Mouse (Mus musculus) lung, postnatal 14 days (tissue): ENCODE results near the gene Cby1.

Experiments
- DNase-seq: peaks from one replicate; pipeline ENCODE4 v3.0.0; 2021

Gene Cby1

GRCm38 (mm10) chr15:79681973-79682372, 23.0 kb downstream of the Cby1 start:
- DNase-seq = no peak

- no peak for DNase-seq
These were observed 24.1 kb downstream of the Cby1 start for GRCm38 (mm10) chr15:79683146-79683545.

- DNase-seq = no peak
These were observed 24.9 kb downstream of the Cby1 start for GRCm38 (mm10) chr15:79683707-79684465.

DNA sequence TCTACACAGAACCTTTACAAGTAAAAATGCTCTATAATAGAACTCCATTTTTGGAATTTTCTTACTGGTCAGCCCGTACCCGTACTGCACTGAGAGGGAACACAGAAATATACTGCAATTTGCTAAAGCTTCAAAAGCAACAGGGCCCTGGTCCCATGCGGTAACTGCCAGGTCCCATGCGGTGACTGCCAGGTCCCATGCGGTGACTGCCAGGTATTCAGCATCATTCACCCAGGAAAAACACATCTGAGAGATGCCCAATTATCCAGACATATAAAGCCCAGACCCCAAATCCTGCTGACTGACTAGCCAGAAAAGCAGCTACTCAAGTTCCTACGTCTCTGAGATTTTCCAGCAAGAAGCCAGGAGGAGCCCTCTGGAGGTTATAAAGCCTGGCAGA, 25.6 kb downstream of the Cby1 start:
- no peak for DNase-seq

- no peak for DNase-seq
These were observed 26.2 kb downstream of the Cby1 start for GRCm38 (mm10) chr15:79685141-79685641.

DNA sequence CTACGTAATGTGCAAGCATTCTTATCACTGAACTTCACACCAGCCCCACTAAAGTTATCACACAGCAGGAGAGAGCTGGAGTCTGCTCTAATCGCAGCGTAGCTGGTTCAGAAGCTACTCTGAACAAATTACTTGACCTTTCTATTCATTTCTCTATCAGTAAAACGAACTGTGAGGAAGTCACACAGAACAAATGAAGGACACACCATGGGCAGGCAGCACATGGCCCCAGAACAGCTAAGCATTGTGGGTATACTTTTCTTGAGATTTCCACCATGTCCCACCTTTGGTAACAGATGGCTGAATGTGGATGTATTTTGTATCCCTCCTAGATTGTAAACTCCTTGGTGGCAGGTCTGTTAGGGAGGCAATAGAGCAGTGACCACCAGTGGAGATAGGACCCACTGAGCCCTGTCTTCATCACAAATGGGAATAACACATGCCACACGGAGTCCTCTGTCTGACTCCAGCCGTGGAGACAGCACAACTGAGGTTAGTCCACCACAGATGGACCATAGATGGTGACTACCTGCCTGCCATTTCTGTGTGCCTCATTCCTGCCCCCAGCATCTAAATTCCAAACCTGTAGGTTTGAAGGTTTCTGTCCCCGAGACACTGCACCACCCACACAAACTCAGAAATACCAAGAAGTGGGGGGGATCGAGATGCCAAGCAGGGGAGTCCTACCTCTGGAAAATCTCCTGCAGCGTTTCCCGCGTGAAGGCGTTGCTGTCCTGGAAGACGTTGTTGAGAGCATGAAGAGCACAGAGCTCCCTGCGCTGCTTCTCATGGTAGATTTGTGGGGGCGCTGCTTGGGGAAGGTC, 27.3 kb downstream of the Cby1 start:
- DNase-seq = no peak

GRCm38 (mm10) chr15:79687175-79687574, 28.2 kb downstream of the Cby1 start:
- no peak for DNase-seq

GRCm38 (mm10) chr15:79687646-79688267, 28.8 kb downstream of the Cby1 start, which contains the start of gene Josd1:
Gene Josd1 (minus strand): TSS chr15:79687919.
- DNase-seq = peak; percentile 98

DNA sequence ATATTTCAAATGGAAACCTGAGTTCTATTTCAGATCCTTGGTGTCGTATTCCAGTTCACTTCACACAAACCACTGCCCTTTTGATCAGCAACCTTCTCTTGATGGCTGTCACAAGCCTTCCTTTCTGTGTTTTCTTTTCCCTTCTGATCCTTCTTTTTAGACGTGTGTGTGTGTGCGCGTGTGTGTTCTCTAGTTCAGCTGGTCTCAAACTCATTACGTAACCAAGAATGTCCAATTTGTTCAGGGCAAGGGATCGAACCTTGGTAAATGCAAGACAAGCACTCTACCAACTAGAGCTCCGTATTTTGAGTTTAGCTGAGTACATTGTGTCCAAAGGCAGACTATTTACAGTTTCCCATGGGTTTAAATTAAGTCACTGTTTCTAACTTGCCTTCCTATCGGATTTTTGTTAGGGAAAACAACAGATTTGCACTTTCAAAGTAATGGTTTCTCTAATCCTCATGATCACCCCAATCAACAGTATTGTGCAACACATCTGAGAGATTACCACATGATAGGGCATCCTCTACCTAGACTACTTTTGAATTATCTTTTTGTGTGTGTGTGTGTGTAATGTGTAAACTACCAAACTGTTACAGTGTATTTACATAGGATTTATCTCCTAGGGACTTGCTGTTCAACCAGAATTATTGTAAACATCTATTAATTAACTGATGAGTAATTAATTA, 29.4 kb downstream of the Cby1 start:
- DNase-seq = no peak

DNA sequence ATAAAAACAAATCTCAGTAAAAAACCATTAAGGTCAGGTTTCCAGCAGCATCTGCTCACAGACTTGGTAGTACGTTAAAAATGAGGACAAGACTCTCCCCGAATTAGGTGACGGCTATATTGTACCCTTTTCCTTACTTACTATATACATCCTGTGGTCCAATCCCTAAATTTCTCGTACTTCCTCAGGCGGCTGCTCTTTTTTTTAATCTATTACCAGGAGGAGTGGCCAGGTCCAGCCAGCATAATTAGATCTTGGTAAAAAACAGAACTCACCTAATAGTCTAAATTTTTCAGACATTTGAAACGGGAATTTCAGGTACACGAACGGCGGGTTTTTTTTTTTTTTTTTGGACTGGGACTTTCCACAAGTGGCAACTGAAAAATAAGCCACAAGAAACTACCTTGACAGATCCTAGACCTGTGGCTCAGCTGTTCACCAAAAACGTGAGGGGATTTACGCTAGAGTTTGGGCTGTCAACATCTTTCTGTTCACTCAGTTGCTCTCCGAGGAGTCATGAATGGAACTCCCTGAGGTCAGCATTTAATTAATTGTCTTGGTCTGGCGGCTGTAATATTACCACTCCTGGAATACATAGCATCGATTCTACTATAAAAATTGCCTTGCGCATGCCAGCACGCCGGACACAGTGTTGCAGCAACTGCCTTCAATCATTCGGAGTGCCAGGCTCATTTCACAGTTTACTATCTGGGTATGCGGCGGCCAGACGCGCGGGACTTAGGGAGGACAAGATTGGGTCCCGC, 30.8 kb downstream of the Cby1 start:
- no peak for DNase-seq

DNA sequence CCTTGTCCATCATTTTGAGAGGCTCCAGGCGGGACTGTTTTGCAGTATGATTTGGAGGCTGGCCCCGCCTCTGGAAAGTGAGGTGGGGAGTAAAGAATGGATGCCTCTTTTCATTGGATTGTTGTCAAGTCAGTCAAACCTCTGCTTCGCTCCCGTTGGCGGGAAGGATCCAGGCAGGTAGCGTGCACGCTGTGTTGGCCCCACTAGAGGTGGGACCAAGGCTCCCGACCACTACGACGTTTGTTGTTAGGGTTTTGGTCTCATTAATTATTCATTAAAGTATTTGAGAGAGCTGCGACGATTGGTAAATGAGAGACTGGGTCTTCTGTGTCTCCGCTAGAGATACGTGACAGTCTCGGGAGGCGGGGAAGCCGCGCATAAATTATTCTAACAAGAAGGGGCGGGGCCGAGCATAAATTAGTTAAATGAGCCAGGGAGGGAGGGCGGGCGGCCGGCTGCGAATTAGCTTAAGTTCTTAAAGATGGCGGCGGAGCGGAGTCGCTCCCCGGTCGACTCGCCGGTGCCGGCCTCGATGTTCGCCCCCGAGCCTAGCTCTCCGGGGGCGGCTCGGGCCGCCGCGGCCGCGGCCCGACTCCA, 31.5 kb downstream of the Cby1 start, which contains the start of gene Gtpbp1:
TSS of gene Gtpbp1 (plus strand) at position 420 of the 597 bp plus-strand sequence.
- DNase-seq = peak; percentile 95

DNA sequence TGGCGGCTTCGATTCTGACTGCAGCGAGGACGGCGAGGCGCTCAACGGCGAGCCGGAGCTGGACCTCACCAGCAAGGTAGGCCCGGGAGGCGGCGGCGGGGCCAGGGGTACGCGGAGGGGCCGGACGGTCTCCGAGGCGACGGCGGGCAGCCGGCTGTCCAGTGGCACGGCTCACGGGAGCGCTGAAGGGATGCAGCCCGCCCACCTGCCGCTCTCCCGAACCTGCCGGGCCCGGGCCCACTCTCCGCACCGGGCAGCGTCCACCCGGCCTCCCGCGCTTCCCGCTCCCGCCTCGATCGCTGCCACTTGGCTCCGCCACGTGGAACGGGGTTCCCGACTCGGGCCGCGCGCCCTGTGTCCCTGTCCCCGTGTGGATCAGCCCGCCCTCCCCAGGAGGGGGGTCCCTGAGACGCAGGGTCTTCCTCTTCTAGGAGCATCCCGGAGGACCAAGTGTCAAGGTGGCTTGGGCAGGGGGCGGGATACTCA, 32.1 kb downstream of the Cby1 start:
- DNase-seq = no peak

- DNase-seq = no peak
These were observed 33.3 kb downstream of the Cby1 start for GRCm38 (mm10) chr15:79692334-79692733.

GRCm38 (mm10) chr15:79693740-79694139, 34.7 kb downstream of the Cby1 start:
- peak; percentile 26 for DNase-seq

DNA sequence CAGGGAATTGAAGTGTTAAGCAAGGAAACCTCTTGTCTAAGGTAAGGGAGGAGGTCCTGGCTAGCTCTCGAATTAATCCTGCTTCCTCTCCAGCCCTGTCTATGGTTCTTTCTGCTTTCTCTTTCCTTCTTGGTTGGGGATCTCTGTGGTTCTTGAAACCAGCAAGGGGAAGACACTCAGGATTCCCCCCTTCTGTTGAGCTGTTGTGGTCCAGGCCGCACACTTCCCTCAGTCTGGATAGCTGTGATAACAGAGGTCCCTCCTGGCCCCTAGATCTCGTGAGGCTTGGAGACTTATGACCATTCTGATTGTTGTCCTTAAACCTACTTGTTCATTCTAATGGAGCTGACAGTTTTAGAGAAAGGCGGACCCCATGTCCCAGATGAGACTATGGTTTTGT, 35.5 kb downstream of the Cby1 start:
- no peak for DNase-seq

DNA sequence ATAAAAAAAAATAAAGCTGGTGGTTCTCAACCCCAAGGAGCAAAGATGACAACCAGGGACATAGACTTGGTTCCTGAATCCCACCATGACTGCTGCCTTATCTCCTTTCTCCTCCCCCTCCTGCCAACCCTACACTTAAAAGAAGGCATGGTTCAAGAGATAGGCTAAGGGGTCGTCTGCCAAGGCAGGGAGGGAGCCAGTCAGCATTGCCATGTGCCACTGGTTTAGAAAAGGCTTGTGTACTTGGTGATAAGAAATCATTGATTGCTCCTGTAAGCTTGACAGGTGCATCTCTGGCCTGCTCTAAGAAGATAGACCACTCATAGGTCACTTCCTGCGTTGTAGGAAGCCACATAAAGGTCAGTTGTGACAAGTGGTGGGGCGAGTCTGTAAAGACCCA, 36.5 kb downstream of the Cby1 start:
- no peak for DNase-seq

GRCm38 (mm10) chr15:79696508-79696907, 37.5 kb downstream of the Cby1 start:
- no peak for DNase-seq

GRCm38 (mm10) chr15:79697011-79697410, 38.0 kb downstream of the Cby1 start:
- no peak for DNase-seq

- no peak for DNase-seq
These were observed 38.7 kb downstream of the Cby1 start for GRCm38 (mm10) chr15:79697558-79698187.

DNA sequence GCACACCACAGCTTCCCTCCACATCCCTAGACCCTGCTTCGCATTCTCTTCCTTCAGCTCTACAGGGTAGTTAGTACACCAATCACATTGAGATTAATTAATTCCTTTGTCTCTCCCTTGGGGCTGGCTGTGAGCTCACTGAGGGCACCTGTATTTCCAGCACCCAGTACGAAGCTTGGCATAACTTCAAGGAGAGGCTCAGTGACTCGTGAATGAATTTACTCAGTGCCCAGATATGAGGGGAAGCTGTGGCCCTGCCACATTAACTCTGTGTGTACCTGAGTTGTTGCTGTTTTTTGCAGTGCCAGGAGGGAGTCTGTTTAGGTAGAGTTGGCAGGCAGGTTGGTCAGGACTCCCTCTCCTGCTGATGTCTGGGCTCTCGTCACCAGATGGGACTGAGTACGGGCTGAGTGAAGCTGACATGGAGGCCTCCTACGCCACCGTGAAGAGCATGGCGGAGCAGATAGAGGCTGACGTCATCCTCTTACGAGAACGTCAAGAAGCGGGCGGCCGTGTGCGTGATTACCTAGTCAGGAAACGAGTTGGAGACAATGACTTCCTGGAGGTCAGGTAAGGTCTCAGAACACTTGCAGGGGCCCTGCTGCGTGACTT, 47.7 kb downstream of the Cby1 start:
- no peak for DNase-seq
